Mouse (Mus musculus): ENCODE data around the gene Rtl5. TPM values are rescaled to one million over a fixed set of nuclear protein-coding genes. Genes with fewer than 3 reads are reported as not detected.

The Rtl5 gene
- polyA plus RNA-seq, 1 experiment from 2014 or later, result 3.4 TPM

- H3K9me3 ChIP-seq (ENCODE audit: low read length), result no peaks in the 10 kb centered on the region
- WGBS, result 39% methylated on average over 5 of the region's 5 CpGs
- no peaks in the 10 kb centered on the region for H3K36me3 ChIP-seq (ENCODE audit: insufficient read depth, low read length)
- H3K27me3 ChIP-seq (ENCODE audit: insufficient read depth, low read length), result peaks cover 4% of the 10 kb centered on the region; the same call in 1 of the 2 replicates
- no peak for ATAC-seq (ENCODE audit: low FRiP score, low TSS enrichment)
- H3K4me1 ChIP-seq (ENCODE audit: insufficient read depth, low read length), result peaks cover 13% of the 10 kb centered on the region; the same call in 1 of the 2 replicates
- H3K9ac ChIP-seq (replicated peaks; ENCODE audit: low read length), result no peak overlapping the region
- no peak overlapping the region for H3K4me3 ChIP-seq (ENCODE audit: low read length)
- peak overlapping the region; percentile 18; the same call in 1 of the 2 replicates for H3K27ac ChIP-seq (ENCODE audit: low read length)
- H3K4me2 ChIP-seq (replicated peaks; ENCODE audit: low read depth, low read length), result no peak overlapping the region
These were observed 11.2 kb upstream of the Rtl5 start for GRCm38 (mm10) chrX:102082340-102082739.

DNA sequence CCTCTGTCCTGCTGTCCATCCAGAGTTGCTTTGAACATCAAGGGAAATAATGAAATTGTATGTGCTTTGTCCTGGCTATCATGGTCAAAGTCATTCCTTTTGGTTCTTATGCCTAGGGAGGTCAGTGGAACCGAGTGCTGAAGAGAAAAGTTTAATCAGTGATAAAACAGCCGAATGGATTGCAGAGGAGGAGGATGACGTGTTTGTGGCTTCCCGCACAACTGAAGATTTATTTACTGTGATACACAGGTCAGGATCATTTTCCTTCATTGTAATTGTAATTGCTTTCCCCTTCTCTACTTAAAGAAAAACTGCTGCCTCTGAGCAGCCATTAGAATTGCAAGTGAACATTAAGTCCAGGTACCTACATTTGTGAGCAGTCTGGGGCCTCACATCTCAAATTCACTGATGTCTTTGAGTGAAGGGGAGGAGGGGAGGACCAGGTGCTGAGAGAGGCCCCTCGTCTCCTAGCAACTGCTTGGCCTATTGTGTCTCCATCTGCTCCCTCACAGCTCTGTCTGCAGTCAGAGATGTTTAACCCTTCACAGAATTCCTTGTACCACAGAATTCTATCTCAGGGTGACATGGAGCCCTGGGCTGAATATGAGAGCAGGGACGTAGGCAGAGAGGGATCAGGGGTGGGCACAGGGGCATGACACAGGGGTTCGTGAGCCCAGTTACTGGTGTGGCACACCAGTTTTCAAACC lies 10.6 kb upstream of the Rtl5 start:
- ATAC-seq (ENCODE audit: low FRiP score, low TSS enrichment), result peak; percentile 76; the same call in 1 of the 2 replicates
- Histone ChIP-seq H3K27me3 (ENCODE audit: insufficient read depth, low read length) (peaks cover 3% of the 10 kb centered on the region; the same call in 1 of the 2 replicates), H3K9me3 (ENCODE audit: low read length) (no peaks in the 10 kb centered on the region), H3K4me3 (ENCODE audit: low read length) (no peak overlapping the region), H3K27ac (ENCODE audit: low read length) (peak overlapping the region; percentile 18; the same call in 1 of the 2 replicates), H3K4me1 (ENCODE audit: insufficient read depth, low read length) (peaks cover 13% of the 10 kb centered on the region; the same call in 1 of the 2 replicates), H3K36me3 (ENCODE audit: insufficient read depth, low read length) (no peaks in the 10 kb centered on the region), H3K9ac (replicated peaks; ENCODE audit: low read length) (no peak overlapping the region), H3K4me2 (replicated peaks; ENCODE audit: low read depth, low read length) (no peak overlapping the region)
- WGBS, result 41% methylated on average over 7 of the region's 7 CpGs

GRCm38 (mm10) chrX:102081076-102081475 lies 10.0 kb upstream of the Rtl5 start:
- Histone ChIP-seq H3K4me2 (replicated peaks; ENCODE audit: low read depth, low read length) (no peak overlapping the region), H3K4me1 (ENCODE audit: insufficient read depth, low read length) (peaks cover 13% of the 10 kb centered on the region; the same call in 1 of the 2 replicates), H3K27ac (ENCODE audit: low read length) (no peak overlapping the region), H3K4me3 (ENCODE audit: low read length) (no peak overlapping the region), H3K36me3 (ENCODE audit: insufficient read depth, low read length) (no peaks in the 10 kb centered on the region), H3K27me3 (ENCODE audit: insufficient read depth, low read length) (no peaks in the 10 kb centered on the region; the same call in 1 of the 2 replicates), H3K9me3 (ENCODE audit: low read length) (no peaks in the 10 kb centered on the region), H3K9ac (replicated peaks; ENCODE audit: low read length) (no peak overlapping the region)
- 57% methylated on average over 10 of the region's 10 CpGs for WGBS
- no peak for ATAC-seq (ENCODE audit: low FRiP score, low TSS enrichment)

- H3K9me3 ChIP-seq (ENCODE audit: low read length), result no peaks in the 10 kb centered on the region
- 81% methylated on average over 7 of the region's 7 CpGs for WGBS
- no peak overlapping the region for H3K4me3 ChIP-seq (ENCODE audit: low read length)
These were observed 6.0 kb upstream of the Rtl5 start for GRCm38 (mm10) chrX:102076886-102077765.

GRCm38 (mm10) chrX:102075158-102075557 lies 4.1 kb upstream of the Rtl5 start:
- Histone ChIP-seq H3K27me3 (ENCODE audit: insufficient read depth, low read length) (no peaks in the 10 kb centered on the region; the same call in 1 of the 2 replicates), H3K4me3 (ENCODE audit: low read length) (no peak overlapping the region), H3K36me3 (ENCODE audit: insufficient read depth, low read length) (no peaks in the 10 kb centered on the region), H3K9ac (replicated peaks; ENCODE audit: low read length) (no peak overlapping the region), H3K9me3 (ENCODE audit: low read length) (no peaks in the 10 kb centered on the region), H3K4me2 (replicated peaks; ENCODE audit: low read depth, low read length) (no peak overlapping the region), H3K27ac (ENCODE audit: low read length) (peak overlapping the region; percentile 58; the same call in 1 of the 2 replicates), H3K4me1 (ENCODE audit: insufficient read depth, low read length) (peaks cover 9% of the 10 kb centered on the region)
- 50% methylated on average over 4 of the region's 4 CpGs for WGBS
- peak; percentile 55; the same call in 1 of the 2 replicates for ATAC-seq (ENCODE audit: low FRiP score, low TSS enrichment)

More at GRCm38 (mm10) chrX:102076886-102077765, 6.0 kb upstream of the Rtl5 start:
- no peak overlapping the region for H3K27ac ChIP-seq (ENCODE audit: low read length)
- H3K36me3 ChIP-seq (ENCODE audit: insufficient read depth, low read length), result no peaks in the 10 kb centered on the region
- H3K27me3 ChIP-seq (ENCODE audit: insufficient read depth, low read length), result no peaks in the 10 kb centered on the region; the same call in 1 of the 2 replicates
- H3K9ac ChIP-seq (replicated peaks; ENCODE audit: low read length), result no peak overlapping the region
- H3K4me1 ChIP-seq (ENCODE audit: insufficient read depth, low read length), result peaks cover 16% of the 10 kb centered on the region; the same call in 1 of the 2 replicates
- H3K4me2 ChIP-seq (replicated peaks; ENCODE audit: low read depth, low read length), result no peak overlapping the region
- ATAC-seq (ENCODE audit: low FRiP score, low TSS enrichment), result no peak

DNA sequence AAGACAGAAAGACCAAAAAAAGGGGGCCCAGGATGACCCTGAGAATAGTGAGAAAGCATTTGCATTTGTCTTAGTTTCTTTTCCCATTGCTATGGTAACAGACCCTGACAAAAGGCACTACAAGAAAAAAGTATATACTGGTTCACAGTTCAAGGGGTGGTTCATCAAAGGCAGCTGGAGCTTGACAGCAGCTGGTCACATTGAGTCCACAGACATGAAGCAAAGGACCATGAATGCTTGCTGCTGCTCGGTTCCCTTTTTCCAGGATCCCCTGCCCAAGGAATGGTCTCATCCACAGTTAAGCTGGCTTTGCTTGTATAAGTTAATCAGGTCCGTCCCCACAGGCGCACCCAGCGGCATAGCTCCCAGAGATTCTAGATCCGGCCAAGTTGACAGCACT lies 3.3 kb upstream of the Rtl5 start:
- peaks cover 14% of the 10 kb centered on the region for H3K4me1 ChIP-seq (ENCODE audit: insufficient read depth, low read length)
- H3K4me2 ChIP-seq (replicated peaks; ENCODE audit: low read depth, low read length), result no peak overlapping the region
- H3K9ac ChIP-seq (replicated peaks; ENCODE audit: low read length), result no peak overlapping the region
- no peak overlapping the region for H3K4me3 ChIP-seq (ENCODE audit: low read length)
- H3K27me3 ChIP-seq (ENCODE audit: insufficient read depth, low read length), result no peaks in the 10 kb centered on the region; the same call in 1 of the 2 replicates
- ATAC-seq (ENCODE audit: low FRiP score, low TSS enrichment), result no peak
- peak overlapping the region; percentile 58; the same call in 1 of the 2 replicates for H3K27ac ChIP-seq (ENCODE audit: low read length)
- 79% methylated on average over 5 of the region's 5 CpGs for WGBS
- H3K36me3 ChIP-seq (ENCODE audit: insufficient read depth, low read length), result no peaks in the 10 kb centered on the region
- H3K9me3 ChIP-seq (ENCODE audit: low read length), result no peaks in the 10 kb centered on the region

DNA sequence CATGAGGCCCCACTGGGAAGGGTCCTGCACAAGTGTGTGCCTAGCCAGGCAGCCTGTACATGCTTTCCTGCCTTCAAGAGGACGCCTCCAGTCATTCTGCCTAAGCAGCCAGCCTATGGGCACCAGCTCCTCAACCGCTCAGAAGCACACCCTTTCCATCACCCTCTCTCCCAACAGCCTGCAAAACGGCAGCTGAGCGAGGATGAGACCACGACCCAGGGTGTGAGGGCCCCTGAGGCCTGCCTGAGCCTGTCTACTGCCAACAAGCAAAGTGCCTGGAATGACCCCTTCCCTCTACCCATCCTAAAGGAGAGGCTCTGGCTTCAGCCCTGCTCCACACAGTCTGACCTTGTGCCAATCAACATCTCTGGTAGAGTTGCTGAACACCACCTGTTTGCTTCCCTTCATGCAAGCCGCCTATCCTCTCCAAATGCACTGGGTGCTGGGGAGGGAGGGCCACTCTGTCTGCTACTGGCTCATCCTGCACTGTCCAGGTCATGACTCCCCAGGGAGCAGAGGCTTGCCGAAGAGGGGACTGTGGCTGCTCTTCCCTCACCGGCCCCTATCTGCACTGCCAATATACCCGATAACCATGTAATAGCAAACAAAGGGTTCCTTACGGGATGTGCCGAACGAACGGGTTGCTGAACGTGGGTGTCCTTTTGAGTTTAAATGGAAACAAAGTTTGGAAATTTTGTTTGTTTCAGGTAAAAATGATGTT lies 2.7 kb upstream of the Rtl5 start:
- WGBS, result 89% methylated on average over 14 of the region's 14 CpGs
- Histone ChIP-seq H3K4me1 (ENCODE audit: insufficient read depth, low read length) (peaks cover 14% of the 10 kb centered on the region), H3K27ac (ENCODE audit: low read length) (no peak overlapping the region), H3K36me3 (ENCODE audit: insufficient read depth, low read length) (no peaks in the 10 kb centered on the region), H3K9me3 (ENCODE audit: low read length) (no peaks in the 10 kb centered on the region), H3K4me2 (replicated peaks; ENCODE audit: low read depth, low read length) (no peak overlapping the region), H3K4me3 (ENCODE audit: low read length) (no peak overlapping the region), H3K27me3 (ENCODE audit: insufficient read depth, low read length) (no peaks in the 10 kb centered on the region; the same call in 1 of the 2 replicates), H3K9ac (replicated peaks; ENCODE audit: low read length) (no peak overlapping the region)
- ATAC-seq (ENCODE audit: low FRiP score, low TSS enrichment), result no peak

- Histone ChIP-seq H3K9me3 (ENCODE audit: low read length) (no peaks in the 10 kb centered on the region), H3K4me3 (ENCODE audit: low read length) (peak overlapping the region; percentile 55), H3K4me2 (replicated peaks; ENCODE audit: low read depth, low read length) (peak overlapping the region; percentile 66), H3K9ac (replicated peaks; ENCODE audit: low read length) (peak overlapping the region; percentile 63; the same call in 1 of the 2 replicates), H3K4me1 (ENCODE audit: insufficient read depth, low read length) (peaks cover 14% of the 10 kb centered on the region), H3K36me3 (ENCODE audit: insufficient read depth, low read length) (no peaks in the 10 kb centered on the region), H3K27ac (ENCODE audit: low read length) (peak overlapping the region; percentile 37; the same call in 1 of the 2 replicates), H3K27me3 (ENCODE audit: insufficient read depth, low read length) (peaks cover 7% of the 10 kb centered on the region; the same call in 1 of the 2 replicates)
- ATAC-seq (ENCODE audit: low FRiP score, low TSS enrichment), result peak; percentile 3; the same call in 1 of the 2 replicates
- 26% methylated on average over 1 of the region's 2 CpGs for WGBS
These were observed 413 bp upstream of the Rtl5 start for GRCm38 (mm10) chrX:102071517-102071916.

All from kidney, embryonic 16.5 days (tissue).